Mouse (Mus musculus): ENCODE measurements around the gene Plekhg5. TPM values are rescaled to one million over a fixed set of nuclear protein-coding genes. Genes with fewer than 3 reads are reported as not detected.
"Not testable (repeated sequence)": the region's sequence is repeated elsewhere in the genome, so short reads cannot be mapped to it uniquely, and the experiment has no call there.

Gene Plekhg5
- polyA plus RNA-seq, 1 experiment from 2014 or later: 13.1 TPM

- 89% methylated on average over 6 of the region's 6 CpGs for WGBS
- H3K27me3 ChIP-seq (ENCODE audit: control insufficient read depth, insufficient read depth, low read depth, low read length); H3K4me1 ChIP-seq (ENCODE audit: control insufficient read depth, insufficient read depth, low read length); H3K27ac ChIP-seq (ENCODE audit: low read length); H3K36me3 ChIP-seq (ENCODE audit: control insufficient read depth, insufficient read depth, low read length); ATAC-seq; H3K9ac ChIP-seq (ENCODE audit: low read depth, low read length); H3K4me2 ChIP-seq (ENCODE audit: low read length); H3K4me3 ChIP-seq (ENCODE audit: low read depth, low read length); H3K9me3 ChIP-seq (replicated peaks; ENCODE audit: control insufficient read depth, low read length, poor library complexity, severe bottlenecking): not testable (repeated sequence)
Observed at GRCm38 (mm10) chr4:152036464-152036863, 35.8 kb upstream of the Plekhg5 start.

- 0 out of 2 replicates have a peak, but pooled peaks have one; percentile 16 for ATAC-seq
- peak within 1 kb of the TSS; percentile 98 for H3K4me2 ChIP-seq (ENCODE audit: low read length)
- WGBS: 56% methylated on average over 10 of the region's 10 CpGs
- H3K36me3 ChIP-seq (ENCODE audit: control insufficient read depth, insufficient read depth, low read length): peaks cover 11% of the 10 kb centered on the region
- H3K27ac ChIP-seq (ENCODE audit: low read length): peak within 1 kb of the TSS; percentile 36; the same call in 1 of the 2 replicates
- peaks cover 9% of the 10 kb centered on the region for H3K4me1 ChIP-seq (ENCODE audit: control insufficient read depth, insufficient read depth, low read length)
- H3K9ac ChIP-seq (ENCODE audit: low read depth, low read length): peak within 1 kb of the TSS; percentile 91
- H3K4me3 ChIP-seq (ENCODE audit: low read depth, low read length): peak within 1 kb of the TSS; percentile 96
- no peaks in the 10 kb centered on the region for H3K27me3 ChIP-seq (ENCODE audit: control insufficient read depth, insufficient read depth, low read depth, low read length)
- no peaks in the 10 kb centered on the region for H3K9me3 ChIP-seq (replicated peaks; ENCODE audit: control insufficient read depth, low read length, poor library complexity, severe bottlenecking)
Observed at GRCm38 (mm10) chr4:152038225-152038984, 33.9 kb upstream of the Plekhg5 start, which contains the start of gene Tas1r1. Tas1r1 (minus strand) TSS chr4:152038568.

GRCm38 (mm10) chr4:152038985-152039830 lies 33.1 kb upstream of the Plekhg5 start, which contains the start of gene Nol9:
Nol9 (plus strand) TSS chr4:152039321.
- H3K9ac ChIP-seq (ENCODE audit: low read depth, low read length): peak within 1 kb of the TSS; percentile 91
- no peaks in the 10 kb centered on the region for H3K9me3 ChIP-seq (replicated peaks; ENCODE audit: control insufficient read depth, low read length, poor library complexity, severe bottlenecking)
- H3K27me3 ChIP-seq (ENCODE audit: control insufficient read depth, insufficient read depth, low read depth, low read length): no peaks in the 10 kb centered on the region
- H3K36me3 ChIP-seq (ENCODE audit: control insufficient read depth, insufficient read depth, low read length): peaks cover 12% of the 10 kb centered on the region
- peak; percentile 86 for ATAC-seq
- H3K4me2 ChIP-seq (ENCODE audit: low read length): peak within 1 kb of the TSS; percentile 98
- peak within 1 kb of the TSS; percentile 96 for H3K4me3 ChIP-seq (ENCODE audit: low read depth, low read length)
- H3K4me1 ChIP-seq (ENCODE audit: control insufficient read depth, insufficient read depth, low read length): peaks cover 9% of the 10 kb centered on the region
- whole genome bisulfite sequencing: under 1% methylated on average over 79 of the region's 86 CpGs
- H3K27ac ChIP-seq (ENCODE audit: low read length): peak within 1 kb of the TSS; percentile 36; the same call in 1 of the 2 replicates

DNA sequence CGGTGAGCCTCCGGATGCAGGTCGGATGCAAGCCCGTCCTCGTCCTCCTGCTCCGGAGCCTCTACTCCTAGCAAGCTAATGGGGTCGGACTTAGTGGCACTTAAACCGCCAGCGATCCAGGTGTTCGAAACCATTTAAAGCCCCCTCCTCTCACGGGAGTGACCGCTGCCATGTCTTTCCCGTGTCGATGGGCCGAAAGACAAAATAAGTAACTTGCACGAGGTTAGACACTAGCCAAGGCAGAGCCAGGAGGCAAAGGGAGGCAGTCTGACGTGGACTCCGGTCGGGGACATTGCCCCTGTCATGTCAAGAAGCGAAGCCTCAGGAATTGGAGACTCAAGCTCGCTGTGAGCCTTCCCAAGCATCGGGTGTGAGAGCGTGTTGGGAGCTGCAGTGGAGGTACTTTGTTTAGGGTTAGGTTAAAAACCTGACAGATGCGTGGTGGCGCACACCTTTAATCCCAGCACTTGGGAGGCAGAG lies 32.4 kb upstream of the Plekhg5 start:
- peak overlapping the region; percentile 96 for H3K4me3 ChIP-seq (ENCODE audit: low read depth, low read length)
- peak overlapping the region; percentile 98 for H3K4me2 ChIP-seq (ENCODE audit: low read length)
- no peaks in the 10 kb centered on the region for H3K27me3 ChIP-seq (ENCODE audit: control insufficient read depth, insufficient read depth, low read depth, low read length)
- peaks cover 16% of the 10 kb centered on the region for H3K36me3 ChIP-seq (ENCODE audit: control insufficient read depth, insufficient read depth, low read length)
- ATAC-seq: no peak
- H3K4me1 ChIP-seq (ENCODE audit: control insufficient read depth, insufficient read depth, low read length): peaks cover 9% of the 10 kb centered on the region
- 4% methylated on average over 25 of the region's 25 CpGs for WGBS
- H3K9me3 ChIP-seq (replicated peaks; ENCODE audit: control insufficient read depth, low read length, poor library complexity, severe bottlenecking): no peaks in the 10 kb centered on the region
- H3K9ac ChIP-seq (ENCODE audit: low read depth, low read length): peak overlapping the region; percentile 91
- H3K27ac ChIP-seq (ENCODE audit: low read length): no peak overlapping the region

DNA sequence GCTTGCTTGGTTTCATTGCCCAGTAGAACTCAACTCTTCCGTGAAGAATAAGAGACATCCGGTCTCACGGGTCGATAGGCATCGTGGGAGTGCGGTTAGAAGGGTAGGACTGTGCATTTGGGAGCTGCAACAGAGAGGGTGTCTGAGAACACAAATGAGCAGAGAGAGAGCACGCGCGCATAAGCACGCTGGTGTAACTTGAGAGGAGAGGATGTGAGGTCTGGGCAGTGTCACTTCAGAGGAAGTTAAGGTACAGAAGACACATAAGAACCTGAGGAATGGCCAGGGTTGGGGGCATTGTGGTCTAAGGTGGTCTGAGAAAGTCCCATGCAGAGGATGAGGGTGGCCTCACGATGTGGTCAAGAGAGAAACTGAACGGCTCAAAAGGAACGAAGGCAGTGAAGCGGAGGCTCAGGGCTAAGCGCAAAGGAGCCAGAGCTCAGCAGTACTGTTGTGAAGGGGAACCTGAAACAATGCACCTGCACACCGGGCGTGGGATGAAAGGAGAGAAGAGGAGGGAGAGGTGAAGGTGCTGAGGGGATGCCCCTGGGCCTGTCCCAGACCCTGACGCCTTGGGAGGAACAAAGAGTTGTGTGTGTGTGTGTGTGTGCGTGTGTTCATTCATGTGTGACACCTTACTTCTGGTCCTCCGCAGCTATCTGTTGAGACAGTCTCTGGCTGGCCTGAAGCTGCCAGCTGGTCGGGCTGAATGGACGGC lies 30.2 kb upstream of the Plekhg5 start:
- Histone ChIP-seq H3K9me3 (replicated peaks; ENCODE audit: control insufficient read depth, low read length, poor library complexity, severe bottlenecking) (no peaks in the 10 kb centered on the region), H3K27ac (ENCODE audit: low read length) (no peak overlapping the region), H3K36me3 (ENCODE audit: control insufficient read depth, insufficient read depth, low read length) (peaks cover 31% of the 10 kb centered on the region), H3K4me1 (ENCODE audit: control insufficient read depth, insufficient read depth, low read length) (peaks cover 9% of the 10 kb centered on the region), H3K4me2 (ENCODE audit: low read length) (no peak overlapping the region), H3K4me3 (ENCODE audit: low read depth, low read length) (no peak overlapping the region), H3K27me3 (ENCODE audit: control insufficient read depth, insufficient read depth, low read depth, low read length) (no peaks in the 10 kb centered on the region), H3K9ac (ENCODE audit: low read depth, low read length) (no peak overlapping the region)
- 97% methylated on average over 22 of the region's 22 CpGs for WGBS
- no peak for ATAC-seq

DNA sequence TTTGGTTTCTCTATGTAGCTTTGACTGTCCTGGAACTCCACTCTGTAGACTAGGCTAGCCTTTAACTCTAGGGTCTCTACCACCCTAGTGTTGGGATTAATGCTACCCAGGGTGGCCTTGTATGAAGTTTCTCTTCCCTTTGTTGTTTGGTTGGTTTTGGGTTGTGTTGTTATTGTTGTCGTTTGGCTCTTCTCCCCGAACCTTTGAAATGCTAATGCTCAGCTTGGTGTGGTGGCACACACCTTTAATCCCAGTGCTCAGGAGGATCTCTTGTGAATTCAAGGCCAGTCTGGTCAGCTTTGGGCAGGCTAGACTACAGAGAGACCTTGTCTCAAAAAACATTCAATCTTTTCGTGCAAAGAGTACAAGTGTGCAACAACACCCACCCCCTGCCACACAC lies 29.1 kb upstream of the Plekhg5 start:
- peaks cover 40% of the 10 kb centered on the region for H3K36me3 ChIP-seq (ENCODE audit: control insufficient read depth, insufficient read depth, low read length)

GRCm38 (mm10) chr4:152044609-152045008 lies 27.7 kb upstream of the Plekhg5 start:
- H3K27ac ChIP-seq (ENCODE audit: low read length): no peak overlapping the region
- H3K4me1 ChIP-seq (ENCODE audit: control insufficient read depth, insufficient read depth, low read length): peaks cover 9% of the 10 kb centered on the region
- H3K9me3 ChIP-seq (replicated peaks; ENCODE audit: control insufficient read depth, low read length, poor library complexity, severe bottlenecking): no peaks in the 10 kb centered on the region
- ATAC-seq: no peak
- H3K27me3 ChIP-seq (ENCODE audit: control insufficient read depth, insufficient read depth, low read depth, low read length): no peaks in the 10 kb centered on the region
- no peak overlapping the region for H3K4me2 ChIP-seq (ENCODE audit: low read length)
- WGBS: 81% methylated on average over 6 of the region's 6 CpGs
- no peak overlapping the region for H3K9ac ChIP-seq (ENCODE audit: low read depth, low read length)
- H3K4me3 ChIP-seq (ENCODE audit: low read depth, low read length): no peak overlapping the region
- H3K36me3 ChIP-seq (ENCODE audit: control insufficient read depth, insufficient read depth, low read length): peaks cover 43% of the 10 kb centered on the region

More for the DNA sequence above, 29.1 kb upstream of the Plekhg5 start:
- WGBS: 91% methylated on average over 3 of the region's 3 CpGs
- no peak overlapping the region for H3K9ac ChIP-seq (ENCODE audit: low read depth, low read length)
- no peak overlapping the region for H3K4me3 ChIP-seq (ENCODE audit: low read depth, low read length)
- no peaks in the 10 kb centered on the region for H3K9me3 ChIP-seq (replicated peaks; ENCODE audit: control insufficient read depth, low read length, poor library complexity, severe bottlenecking)
- no peak overlapping the region for H3K27ac ChIP-seq (ENCODE audit: low read length)
- H3K4me2 ChIP-seq (ENCODE audit: low read length): no peak overlapping the region
- ATAC-seq: no peak
- no peaks in the 10 kb centered on the region for H3K27me3 ChIP-seq (ENCODE audit: control insufficient read depth, insufficient read depth, low read depth, low read length)
- H3K4me1 ChIP-seq (ENCODE audit: control insufficient read depth, insufficient read depth, low read length): peaks cover 9% of the 10 kb centered on the region

- Histone ChIP-seq H3K9ac (ENCODE audit: low read depth, low read length) (no peak overlapping the region), H3K9me3 (replicated peaks; ENCODE audit: control insufficient read depth, low read length, poor library complexity, severe bottlenecking) (no peaks in the 10 kb centered on the region), H3K27ac (ENCODE audit: low read length) (no peak overlapping the region), H3K4me2 (ENCODE audit: low read length) (no peak overlapping the region), H3K4me1 (ENCODE audit: control insufficient read depth, insufficient read depth, low read length) (no peaks in the 10 kb centered on the region), H3K36me3 (ENCODE audit: control insufficient read depth, insufficient read depth, low read length) (peaks cover 25% of the 10 kb centered on the region), H3K27me3 (ENCODE audit: control insufficient read depth, insufficient read depth, low read depth, low read length) (no peaks in the 10 kb centered on the region), H3K4me3 (ENCODE audit: low read depth, low read length) (no peak overlapping the region)
- 77% methylated on average over 9 of the region's 9 CpGs for WGBS
- ATAC-seq: no peak
Observed at GRCm38 (mm10) chr4:152062390-152063110, 9.7 kb upstream of the Plekhg5 start.

All from midbrain, embryonic 16.5 days (tissue).